Mouse (Mus musculus): ENCODE measurements around the gene Mtfp1.

The Mtfp1 gene

GRCm38 (mm10) chr11:4083316-4084078 lies 11.7 kb downstream of the Mtfp1 start:
- DNase-seq (ENCODE audit: low spot score in 2 of 2), result peak in 1 of 2 experiments; percentile 65

DNA sequence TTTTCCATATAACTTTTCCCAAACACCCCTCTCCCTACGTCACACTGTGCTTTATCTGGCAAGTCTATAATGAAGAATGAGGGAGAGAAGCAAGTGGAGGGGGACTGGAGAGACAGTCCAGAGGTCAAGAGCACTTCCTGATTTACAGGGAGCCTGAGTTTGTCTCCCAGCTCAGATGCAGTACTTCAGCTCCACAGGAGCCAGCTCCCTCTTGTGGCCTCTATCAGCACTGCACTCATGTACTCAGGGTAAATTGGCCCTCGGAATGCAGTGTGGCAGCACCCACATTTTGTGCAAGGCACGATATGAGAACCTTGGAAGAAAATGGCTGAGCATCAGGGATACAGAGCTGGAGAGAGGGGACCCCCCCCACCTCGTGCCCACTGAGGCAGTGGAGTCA lies 15.0 kb downstream of the Mtfp1 start:
- peak in 1 of 2 experiments; percentile 55 for DNase-seq (ENCODE audit: low spot score in 2 of 2)

DNA sequence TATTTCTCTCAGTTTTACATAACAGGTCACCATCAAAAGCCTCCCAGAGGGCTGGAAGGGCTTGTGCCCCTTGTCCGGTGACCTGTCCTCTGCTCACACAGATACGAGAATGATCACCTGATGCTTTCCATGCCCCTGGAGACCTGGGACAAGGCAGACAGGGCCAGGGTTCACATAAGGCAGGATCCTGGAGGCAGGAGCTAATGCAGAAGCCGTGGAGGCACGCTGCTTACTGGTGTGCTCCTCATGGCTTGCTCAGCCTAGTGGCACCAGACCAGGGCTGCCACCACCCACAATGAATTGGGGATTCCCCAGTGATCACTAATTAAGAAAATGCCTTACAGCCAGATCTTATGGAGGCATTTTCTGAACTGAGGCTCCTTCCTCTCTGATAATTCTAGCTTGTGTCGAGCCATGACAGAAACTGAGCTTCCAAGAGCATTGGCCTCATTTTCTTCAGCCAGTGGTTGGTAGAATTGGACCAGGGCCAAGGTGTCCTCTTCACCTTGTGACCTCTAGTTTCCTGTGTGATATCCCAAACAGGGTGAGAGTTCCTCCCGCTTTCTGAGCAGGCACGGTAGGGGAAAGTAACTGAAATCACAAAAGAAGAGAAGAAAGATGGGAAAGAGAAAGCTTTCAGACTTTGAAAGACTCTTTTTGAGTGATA lies 16.8 kb downstream of the Mtfp1 start:
- no peak for DNase-seq (ENCODE audit: low spot score in 2 of 2)

DNA sequence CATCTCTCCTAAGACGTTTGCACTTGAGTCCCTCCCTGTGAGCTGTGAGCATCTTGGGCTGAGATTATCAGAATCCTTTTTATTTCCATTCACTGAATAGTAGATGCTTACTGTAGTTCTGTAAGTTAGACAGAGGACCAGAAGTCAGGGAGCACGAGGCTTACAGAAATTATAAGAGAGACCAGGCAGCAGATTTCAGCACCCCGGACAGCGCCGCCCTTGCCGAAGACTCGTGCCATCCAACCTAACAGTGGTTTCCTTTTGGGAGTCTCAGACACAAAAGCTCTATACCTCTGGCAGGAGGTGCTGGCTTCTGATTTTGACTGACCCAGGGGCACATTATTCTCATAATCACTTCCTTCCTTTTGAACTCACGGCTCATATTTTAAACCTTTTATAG lies 18.6 kb downstream of the Mtfp1 start:
- no peak for DNase-seq (ENCODE audit: low spot score in 2 of 2)

DNA sequence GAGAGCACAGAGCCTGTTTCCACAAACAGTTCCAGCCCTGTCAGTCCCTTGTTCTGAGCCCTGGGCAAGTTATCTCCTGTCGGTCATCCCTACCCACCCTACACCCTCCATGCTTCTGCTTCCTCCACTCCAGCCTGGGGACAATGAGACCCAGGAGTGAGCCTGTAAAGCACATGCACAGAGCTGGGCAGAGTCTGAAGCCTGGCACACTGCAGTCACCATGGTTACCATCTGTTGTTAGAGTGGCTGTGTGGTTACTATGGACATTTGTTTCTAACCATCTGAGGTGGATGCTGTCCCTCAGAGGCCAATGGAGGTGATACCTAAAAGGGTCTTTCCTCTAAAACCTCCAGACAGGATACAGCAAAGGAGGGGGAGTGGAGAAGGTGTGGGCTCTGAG lies 25.6 kb downstream of the Mtfp1 start:
- no peak for DNase-seq (ENCODE audit: low spot score in 2 of 2)

DNA sequence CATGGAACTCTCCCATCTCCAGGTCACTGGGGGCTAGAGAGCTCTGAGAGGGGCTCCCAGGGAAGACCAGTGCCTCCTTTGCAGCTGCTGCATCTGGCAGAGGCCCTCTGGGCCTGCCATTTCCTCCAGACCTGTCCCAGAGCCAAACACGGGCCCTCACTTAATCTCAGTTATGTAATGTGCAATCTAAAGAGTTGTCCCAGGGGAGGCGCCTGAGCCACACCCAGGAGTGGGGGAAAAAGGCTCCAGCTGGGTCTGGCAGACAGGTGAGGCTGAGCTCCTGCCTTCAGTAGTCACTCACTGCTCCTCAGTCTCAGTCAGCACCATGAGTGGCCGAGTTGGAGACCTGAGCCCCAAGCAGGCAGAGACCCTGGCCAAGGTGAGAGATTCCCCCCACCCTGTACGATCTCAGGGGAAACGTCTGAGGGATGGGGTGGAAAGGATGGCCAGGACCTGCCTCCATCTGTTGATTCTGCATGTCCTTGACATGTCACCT lies 30.6 kb downstream of the Mtfp1 start, which contains the start of gene Sec14l3:
Gene Sec14l3, plus strand, starts transcription at position 215 of the 496 bp plus-strand sequence.
- DNase-seq (ENCODE audit: low spot score in 2 of 2), result no peak

- no peak for DNase-seq (ENCODE audit: low spot score in 2 of 2)
These were observed 32.3 kb downstream of the Mtfp1 start for GRCm38 (mm10) chr11:4062981-4063380.

GRCm38 (mm10) chr11:4062523-4062922 lies 32.7 kb downstream of the Mtfp1 start:
- no peak for DNase-seq (ENCODE audit: low spot score in 2 of 2)

DNA sequence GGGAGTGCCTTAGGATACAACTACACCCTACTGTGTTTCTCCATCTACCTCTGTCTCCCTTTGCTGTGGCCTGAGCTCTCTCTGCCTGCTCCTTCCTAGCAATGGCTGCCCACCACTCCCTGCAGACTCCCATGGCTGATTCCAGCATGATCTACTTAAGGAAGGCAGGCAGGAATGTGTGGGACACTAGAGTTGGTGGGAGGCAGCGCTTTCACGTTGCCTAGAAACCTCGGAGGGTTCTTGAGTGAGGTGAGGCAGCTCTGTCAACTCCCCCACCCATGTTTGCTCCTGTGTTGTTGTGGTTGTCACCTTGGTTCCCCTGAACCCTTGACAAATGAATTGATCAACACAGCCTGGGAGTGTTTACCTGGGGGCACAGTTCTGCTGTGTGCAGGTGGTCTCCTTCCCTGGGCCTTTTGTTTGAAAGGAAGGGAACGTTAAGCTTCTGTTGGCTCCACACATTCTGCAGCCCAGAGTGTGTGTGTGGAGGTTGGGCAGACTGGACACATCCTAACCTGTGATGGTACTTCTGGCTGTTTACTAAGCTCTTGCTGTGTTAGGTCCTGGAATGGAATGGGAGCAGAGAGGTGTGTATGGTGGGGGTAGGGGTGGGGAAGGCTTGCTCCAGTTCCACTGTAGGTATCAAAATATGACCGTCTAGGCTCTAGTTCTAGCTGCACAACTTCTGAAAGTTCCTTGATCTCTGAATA lies 34.2 kb downstream of the Mtfp1 start:
- DNase-seq (ENCODE audit: low spot score in 2 of 2), result no peak

DNA sequence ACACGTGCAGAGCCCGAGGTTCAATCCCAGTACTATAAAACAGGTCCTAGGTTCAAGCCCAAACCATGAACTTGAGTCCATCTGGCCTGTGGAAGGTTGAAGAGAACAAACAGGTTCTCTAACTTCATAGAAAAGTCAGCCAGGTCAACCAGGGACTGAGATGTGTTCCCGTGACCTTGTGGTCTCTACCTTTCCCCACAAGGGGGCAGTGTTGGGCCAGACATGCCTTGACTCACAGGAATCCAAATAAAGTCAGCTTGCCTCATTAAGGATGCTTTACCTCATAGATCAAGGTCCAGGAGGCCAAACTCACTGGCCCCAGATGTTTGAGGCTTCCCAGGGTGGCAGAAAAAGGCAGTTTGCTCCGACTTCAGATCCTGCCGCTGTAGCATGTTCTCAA lies 41.7 kb downstream of the Mtfp1 start:
- DNase-seq (ENCODE audit: low spot score in 2 of 2), result peak; percentile 64 to 77

- no peak for DNase-seq (ENCODE audit: low spot score in 2 of 2)
These were observed 46.8 kb downstream of the Mtfp1 start for GRCm38 (mm10) chr11:4048438-4048837.

GRCm38 (mm10) chr11:4047766-4048165 lies 47.5 kb downstream of the Mtfp1 start:
- no peak for DNase-seq (ENCODE audit: low spot score in 2 of 2)

DNA sequence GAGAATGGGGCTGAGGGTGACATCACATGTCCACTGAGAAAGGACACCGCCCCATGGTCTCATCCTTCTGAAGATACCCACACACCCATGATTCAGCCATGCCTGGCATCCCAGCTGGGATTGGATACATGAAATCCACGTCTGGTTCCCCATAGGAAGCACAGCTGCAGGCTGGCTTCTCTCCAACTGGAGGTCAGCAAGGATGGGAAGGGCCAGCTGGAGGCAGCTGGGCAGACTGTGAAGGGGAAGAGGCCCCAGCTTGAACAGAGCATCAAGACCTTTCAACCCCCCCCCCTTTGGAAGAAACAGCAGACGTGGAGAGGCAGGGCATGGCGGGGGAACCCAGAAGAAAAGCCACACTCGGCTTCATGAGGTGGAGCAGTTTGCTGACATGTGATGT lies 48.7 kb downstream of the Mtfp1 start:
- DNase-seq (ENCODE audit: low spot score in 2 of 2), result no peak

- no peak for DNase-seq (ENCODE audit: low spot score in 2 of 2)
These were observed 52.2 kb downstream of the Mtfp1 start for GRCm38 (mm10) chr11:4043081-4043480.
